Mouse (Mus musculus): ENCODE measurements around the gene Letmd1. TPM values are rescaled to one million over a fixed set of nuclear protein-coding genes. Genes with fewer than 3 reads are reported as not detected.
A peak's percentile ranks its signal among the peaks of the same experiment; 100 is the strongest.

Gene Letmd1
- total RNA-seq, 2 experiments from 2014 or later = 59.6 to 62.1 TPM

DNA sequence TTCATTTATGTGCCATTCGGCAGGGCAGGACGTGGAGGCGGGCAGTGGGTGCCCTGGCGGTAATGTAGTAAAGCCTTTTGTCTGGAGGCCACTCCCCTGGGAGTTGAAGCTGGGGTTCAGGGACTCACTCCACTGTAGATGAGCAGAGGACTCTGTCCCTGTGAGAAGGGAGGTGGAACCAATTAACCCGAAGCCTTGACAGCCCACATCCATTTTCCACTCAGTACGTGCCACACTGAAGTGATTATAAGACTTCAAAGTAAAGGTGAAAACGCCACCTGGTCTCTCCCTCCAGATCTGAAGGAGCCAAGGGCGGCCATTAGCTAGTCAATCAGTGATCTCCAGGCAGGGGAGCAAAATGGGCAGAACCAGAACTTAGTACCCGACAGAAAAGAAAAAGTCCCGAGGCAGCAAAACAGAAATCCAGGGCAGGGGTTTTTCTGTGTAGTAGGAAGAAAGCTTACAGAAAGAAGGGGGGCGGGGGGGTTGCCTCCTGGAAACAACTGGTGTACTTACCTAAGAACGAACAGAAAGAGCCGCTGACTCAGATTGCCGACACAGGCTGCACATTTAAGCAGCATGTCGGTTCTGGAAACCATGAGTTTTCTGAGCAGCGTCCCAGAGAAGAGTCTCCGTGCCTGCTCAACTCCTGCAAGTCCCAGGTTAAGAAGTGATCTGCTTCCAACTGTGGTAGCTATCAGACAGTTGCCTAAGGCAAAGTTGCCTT, 44.3 kb upstream of the Letmd1 start, which contains the start of gene Slc11a2:
TSS of gene Slc11a2 (minus strand) at position 677 of the 727 bp plus-strand sequence.
- intact Hi-C loops (cut with DNase I) = no loop called here
- Histone ChIP-seq H3K27ac (no peak within 1 kb of the TSS), H3K4me3 (peak within 1 kb of the TSS; percentile 92; the same call in 1 of the 2 replicates)
- TF ChIP-seq CTCF (IDR thresholded peaks at IDR 0.05) = no peak
- DNase-seq (ENCODE audit: extremely low spot score in 1 of 2, low spot score in 2 of 2) = no peak

DNA sequence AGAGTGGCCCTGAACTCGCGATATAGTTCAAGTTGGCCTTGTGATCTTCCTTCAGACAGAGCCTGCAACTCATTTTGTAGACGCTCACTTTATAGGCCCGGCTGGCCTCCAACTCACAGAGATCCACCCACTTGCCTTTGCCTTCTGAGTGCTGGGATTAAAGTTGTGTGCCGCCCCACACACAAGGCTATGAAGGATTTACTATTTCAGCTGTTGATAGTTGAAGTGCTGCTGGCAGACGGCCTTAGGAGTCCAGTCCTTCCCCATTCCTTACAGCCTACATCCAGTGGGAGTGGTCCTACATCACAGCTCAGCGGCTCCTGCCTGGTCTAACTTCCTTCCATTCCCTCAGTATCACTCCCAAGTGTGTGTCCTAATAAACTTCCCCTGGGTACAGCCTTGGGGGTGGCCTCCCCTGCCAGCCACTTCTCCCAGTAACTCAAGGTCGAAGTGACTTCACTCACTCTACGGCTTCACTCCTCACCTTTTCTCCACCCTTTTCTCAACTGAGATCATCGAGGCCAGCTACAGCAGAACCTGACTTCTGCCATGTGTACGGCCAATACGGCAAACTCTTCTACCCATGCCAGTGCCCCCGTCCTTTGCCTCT, 40.4 kb upstream of the Letmd1 start:
- intact Hi-C loops (cut with DNase I) = no loop called here
- DNase-seq (ENCODE audit: extremely low spot score in 1 of 2, low spot score in 2 of 2) = no peak
- no peak overlapping the region for H3K27ac ChIP-seq
- no peak overlapping the region for H3K4me3 ChIP-seq
- TF ChIP-seq CTCF (IDR thresholded peaks at IDR 0.05) = no peak

DNA sequence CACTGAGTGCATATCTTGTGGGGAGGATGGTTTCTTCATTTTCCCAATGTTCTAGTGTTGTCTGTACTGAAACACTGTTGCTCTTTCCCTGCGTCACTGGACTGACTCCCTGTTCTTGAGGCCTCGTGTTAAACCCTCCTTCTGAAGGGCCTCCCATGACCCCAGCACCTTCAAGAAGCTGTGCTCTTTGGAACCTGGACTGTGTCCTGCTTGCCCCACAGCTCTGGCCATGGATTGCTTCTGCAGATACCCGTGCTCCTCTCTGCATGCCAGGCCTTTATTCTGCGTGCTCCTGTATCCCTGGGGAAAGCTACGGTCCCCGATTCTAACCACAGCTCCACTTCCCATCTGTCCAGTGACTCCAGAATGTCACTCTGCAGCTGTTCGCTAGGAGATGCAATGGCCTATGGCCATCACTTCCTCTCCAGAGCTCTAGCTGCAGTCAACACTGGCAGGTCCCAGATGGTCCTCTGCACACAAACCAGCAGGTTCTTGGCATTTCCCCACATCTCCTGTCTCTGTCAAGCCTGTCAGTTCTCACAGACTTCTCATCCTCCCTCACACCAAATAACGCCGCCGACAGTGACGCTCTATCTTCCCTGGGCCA, 38.8 kb upstream of the Letmd1 start:
- Histone ChIP-seq H3K27ac (no peak overlapping the region), H3K4me3 (no peak overlapping the region)
- no peak for DNase-seq (ENCODE audit: extremely low spot score in 1 of 2, low spot score in 2 of 2)
- intact Hi-C loops (cut with DNase I) = no loop called here
- TF ChIP-seq CTCF (IDR thresholded peaks at IDR 0.05) = no peak

DNA sequence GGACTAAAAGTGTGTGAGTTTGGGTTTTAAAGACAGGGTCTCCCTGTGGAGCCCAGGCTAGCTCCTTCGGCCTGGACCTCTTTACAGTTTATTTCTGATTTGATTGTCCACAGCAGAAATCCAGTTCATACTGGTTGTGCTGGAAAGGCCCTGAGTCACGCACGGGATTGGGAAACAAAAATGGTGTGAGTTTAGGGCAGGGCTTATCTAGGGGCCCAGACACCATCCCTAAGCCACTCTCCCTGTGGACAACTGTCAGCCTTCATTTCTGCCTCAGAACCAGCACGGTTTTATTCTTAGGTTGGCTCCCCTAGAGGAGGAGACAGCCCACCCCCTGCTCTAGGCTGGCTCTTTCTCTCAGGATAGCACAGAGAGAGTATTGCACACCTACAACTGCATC, 35.6 kb upstream of the Letmd1 start:
- no peak for TF ChIP-seq CTCF (IDR thresholded peaks at IDR 0.05)
- H3K27ac ChIP-seq = no peak overlapping the region
- no peak for DNase-seq (ENCODE audit: extremely low spot score in 1 of 2, low spot score in 2 of 2)
- H3K4me3 ChIP-seq = no peak overlapping the region
- intact Hi-C loops (cut with DNase I) = no loop called here

DNA sequence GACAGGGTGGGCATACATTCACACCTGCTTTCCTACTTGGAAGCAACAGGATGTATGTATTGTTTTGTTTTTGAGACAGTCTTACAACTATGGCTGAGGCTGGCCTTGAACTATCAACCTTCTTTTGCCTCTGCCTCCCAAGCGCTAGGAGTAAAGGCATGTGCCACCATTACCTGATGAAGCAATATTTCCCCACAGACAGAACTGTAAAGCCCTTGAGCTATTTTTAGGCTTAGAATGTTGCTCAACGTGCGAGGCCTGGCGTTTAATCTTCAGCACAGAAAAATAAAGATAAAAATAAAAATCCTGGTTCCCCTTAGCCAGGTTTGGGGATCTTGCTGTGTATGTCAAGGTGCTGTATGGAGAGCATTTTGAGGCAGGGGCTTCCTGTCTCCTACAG, 32.7 kb upstream of the Letmd1 start:
- no peak for DNase-seq (ENCODE audit: extremely low spot score in 1 of 2, low spot score in 2 of 2)
- Histone ChIP-seq H3K27ac (no peak overlapping the region), H3K4me3 (no peak overlapping the region)
- TF ChIP-seq CTCF (IDR thresholded peaks at IDR 0.05) = no peak
- intact Hi-C loops (cut with DNase I) = no loop called here

DNA sequence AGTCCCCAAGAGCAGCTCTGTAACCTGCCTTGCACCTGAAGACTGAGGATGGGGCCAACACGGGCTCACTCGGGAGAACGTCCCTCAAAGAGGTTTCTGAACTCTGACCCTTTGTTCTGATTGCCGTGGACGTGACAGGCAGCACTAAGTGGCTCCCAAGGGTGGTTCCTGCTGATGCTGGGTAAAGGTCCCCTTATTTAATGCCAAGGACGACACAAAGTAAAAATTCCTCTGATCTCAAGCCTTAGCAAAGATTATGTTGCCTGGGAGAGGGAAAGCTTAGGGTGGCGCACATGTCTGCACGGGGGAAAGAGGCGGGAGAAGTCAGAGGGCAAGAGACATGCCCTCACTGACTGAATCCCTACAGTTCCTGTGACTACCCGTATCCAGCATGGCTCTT, 32.3 kb upstream of the Letmd1 start:
- H3K27ac ChIP-seq = no peak overlapping the region
- DNase-seq (ENCODE audit: extremely low spot score in 1 of 2, low spot score in 2 of 2) = no peak
- intact Hi-C loops (cut with DNase I) = no loop called here
- no peak for TF ChIP-seq CTCF (IDR thresholded peaks at IDR 0.05)
- H3K4me3 ChIP-seq = no peak overlapping the region

DNA sequence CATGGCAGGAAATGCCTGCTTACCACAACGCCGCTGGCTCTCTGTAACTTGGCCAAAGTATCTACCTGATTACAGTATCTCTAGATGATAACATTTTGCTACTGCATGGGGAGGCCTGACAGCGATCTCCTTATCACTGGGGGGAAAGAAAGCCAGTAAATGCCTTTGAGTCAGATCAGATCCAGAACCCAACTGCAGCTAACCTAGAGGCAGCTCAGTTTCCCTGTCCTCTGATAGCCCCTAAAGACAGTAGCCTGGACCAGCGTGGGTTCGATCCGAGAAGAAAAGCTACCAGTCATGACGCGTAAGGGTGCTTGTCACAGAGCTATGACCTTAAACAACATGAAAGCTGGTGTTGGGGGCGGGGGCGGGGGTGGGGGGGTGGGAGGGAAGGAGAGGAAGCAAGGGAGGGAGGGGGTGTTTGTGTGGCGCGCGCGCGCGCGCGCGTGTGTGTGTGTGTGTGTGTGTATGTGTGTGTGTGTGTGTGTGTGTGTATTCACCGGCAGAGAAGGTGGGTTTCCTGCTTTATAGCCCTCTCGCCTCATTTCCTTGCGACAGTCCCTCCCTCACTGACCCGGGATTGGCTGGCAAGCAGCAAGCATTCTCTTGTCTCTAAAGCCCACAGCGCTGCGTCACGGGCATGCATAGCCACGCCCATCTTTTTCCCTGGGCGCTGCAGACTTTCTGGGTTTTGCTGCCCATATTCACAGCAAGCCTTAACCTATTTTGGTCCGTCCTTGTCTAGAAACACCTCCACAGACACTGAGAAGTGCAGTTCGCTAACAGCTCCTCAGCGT, 25.5 kb upstream of the Letmd1 start:
- H3K4me3 ChIP-seq = peak overlapping the region; percentile 44
- DNase-seq (ENCODE audit: extremely low spot score in 1 of 2, low spot score in 2 of 2) = peak; percentile 77 to 80
- intact Hi-C loops (cut with DNase I) = loop anchor here (2.0 kb wide), 1 partner anchor 21 kb away; the partner anchor contains the start of gene Gm5475
- H3K27ac ChIP-seq = peak overlapping the region; percentile 83
- no peak for TF ChIP-seq CTCF (IDR thresholded peaks at IDR 0.05)

DNA sequence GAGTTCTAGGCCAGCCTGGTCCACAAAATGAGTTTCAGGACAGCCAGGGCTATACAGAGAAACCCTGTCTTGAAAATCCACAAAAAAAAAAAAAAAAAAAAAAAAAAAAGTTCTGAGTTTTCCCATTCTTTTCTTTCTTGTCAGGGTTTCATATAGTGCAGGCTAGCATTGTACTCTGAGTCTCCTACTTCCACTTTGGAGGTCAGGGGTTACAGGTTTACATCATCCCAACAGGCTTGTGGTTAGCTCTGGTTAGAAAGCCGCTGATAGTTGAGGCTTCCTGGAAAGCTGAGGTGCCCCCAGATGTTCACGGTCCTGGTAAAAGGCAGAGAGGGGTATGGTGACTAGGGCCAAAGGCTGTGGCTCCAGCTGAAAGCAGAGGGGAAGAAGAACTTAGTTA, 21.9 kb upstream of the Letmd1 start:
- no peak for DNase-seq (ENCODE audit: extremely low spot score in 1 of 2, low spot score in 2 of 2)
- intact Hi-C loops (cut with DNase I) = no loop called here
- H3K4me3 ChIP-seq = no peak overlapping the region

DNA sequence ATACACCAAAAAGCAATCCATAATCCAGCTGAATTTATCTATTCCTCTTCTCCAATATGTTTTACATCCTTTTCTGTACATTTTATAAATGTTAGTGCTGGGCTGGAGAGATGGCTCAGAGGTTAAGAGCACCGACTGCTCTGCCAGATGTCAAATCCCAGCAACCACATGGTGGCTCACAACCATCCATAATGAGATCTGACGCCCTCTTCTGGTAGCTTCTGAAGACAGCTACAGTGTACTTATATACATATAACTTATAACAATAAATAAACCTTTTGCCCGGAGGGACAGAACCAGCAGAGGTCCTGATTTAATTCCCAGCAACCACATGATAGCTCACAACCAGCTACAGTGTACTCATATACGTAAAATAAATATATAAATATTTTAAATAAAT, 20.3 kb upstream of the Letmd1 start:
- no peak for TF ChIP-seq CTCF (IDR thresholded peaks at IDR 0.05)
- no peak overlapping the region for H3K27ac ChIP-seq
- intact Hi-C loops (cut with DNase I) = no loop called here
- H3K4me3 ChIP-seq = no peak overlapping the region
- no peak for DNase-seq (ENCODE audit: extremely low spot score in 1 of 2, low spot score in 2 of 2)

More for the DNA sequence above, 21.9 kb upstream of the Letmd1 start:
- H3K27ac ChIP-seq = no peak overlapping the region
- TF ChIP-seq CTCF (IDR thresholded peaks at IDR 0.05) = no peak

DNA sequence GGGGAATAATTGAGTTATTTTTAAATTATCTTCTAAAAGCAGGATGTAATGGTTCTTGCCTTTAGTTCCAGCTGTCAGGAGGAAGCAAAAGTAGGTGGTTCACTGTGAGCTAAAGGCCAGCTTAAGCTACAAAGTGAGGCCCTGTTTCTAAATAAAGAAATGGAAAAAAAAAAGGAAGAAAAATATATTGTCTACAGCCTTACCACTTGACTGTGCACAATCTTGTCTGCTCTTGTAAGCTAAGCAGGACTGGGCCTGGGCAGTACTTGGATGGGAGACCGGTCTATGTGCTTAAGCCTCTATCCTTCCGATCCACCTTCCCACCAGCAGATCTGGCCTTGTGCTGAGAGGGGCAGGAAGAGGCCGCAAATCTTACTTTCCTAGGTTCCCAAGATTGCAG, 19.3 kb upstream of the Letmd1 start:
- no peak for DNase-seq (ENCODE audit: extremely low spot score in 1 of 2, low spot score in 2 of 2)
- no peak for TF ChIP-seq CTCF (IDR thresholded peaks at IDR 0.05)
- Histone ChIP-seq H3K27ac (no peak overlapping the region), H3K4me3 (no peak overlapping the region)
- intact Hi-C loops (cut with DNase I) = no loop called here

DNA sequence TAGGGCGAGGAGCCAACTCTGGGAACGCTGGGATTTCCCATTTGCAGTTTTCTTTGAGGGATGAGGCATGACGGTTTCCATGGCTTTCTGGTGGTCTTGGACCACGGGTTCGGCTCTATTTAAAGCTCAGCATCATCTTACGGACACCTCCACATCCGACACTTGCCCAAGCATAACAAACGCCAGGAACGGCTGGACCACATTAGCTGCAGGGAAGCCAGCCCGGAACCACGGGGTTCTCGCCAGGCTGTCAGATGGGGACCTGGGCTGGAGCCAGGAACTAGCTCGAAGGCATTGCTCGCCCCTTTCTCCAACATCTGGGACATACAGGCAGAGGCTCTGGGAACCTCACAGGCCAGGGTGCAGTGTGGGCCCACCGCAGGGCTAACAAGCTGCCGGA, 17.6 kb upstream of the Letmd1 start:
- Histone ChIP-seq H3K27ac (no peak overlapping the region), H3K4me3 (no peak overlapping the region)
- no peak for TF ChIP-seq CTCF (IDR thresholded peaks at IDR 0.05)
- peak in 1 of 2 experiments; percentile 32 for DNase-seq (ENCODE audit: extremely low spot score in 1 of 2, low spot score in 2 of 2)
- intact Hi-C loops (cut with DNase I) = no loop called here

DNA sequence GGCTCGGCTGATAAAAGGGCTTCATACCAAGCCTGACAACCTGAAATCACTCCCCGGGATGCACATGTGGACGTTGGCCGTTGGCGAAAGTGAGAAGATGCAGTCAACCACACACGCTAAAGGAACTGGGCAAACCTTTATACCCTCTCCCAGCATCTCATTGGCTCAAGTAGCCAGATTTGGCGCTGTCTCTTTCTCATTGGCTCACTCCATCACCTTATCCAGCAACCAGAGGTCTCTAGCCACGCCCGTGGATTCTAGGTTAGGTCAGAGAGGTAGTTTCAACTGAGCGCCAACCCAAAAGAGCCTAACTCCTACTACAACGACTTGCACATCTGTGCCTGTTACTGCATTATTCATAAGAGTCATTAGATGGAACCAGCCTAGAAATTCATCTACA, 16.3 kb upstream of the Letmd1 start:
- no peak for DNase-seq (ENCODE audit: extremely low spot score in 1 of 2, low spot score in 2 of 2)
- Histone ChIP-seq H3K4me3 (no peak overlapping the region), H3K27ac (no peak overlapping the region)
- no peak for TF ChIP-seq CTCF (IDR thresholded peaks at IDR 0.05)
- intact Hi-C loops (cut with DNase I) = no loop called here
